Mouse (Mus musculus): Measurements from ENCODE around the gene Arntl2. TPM values are rescaled to one million over a fixed set of nuclear protein-coding genes. Genes with fewer than 3 reads are reported as not detected.

Arntl2 gene
- polyA plus RNA-seq, 1 experiment from 2014 or later: 0.85 TPM

GRCm38 (mm10) chr6:146879856-146880255 lies 84.0 kb downstream of the Arntl2 start:
- TF ChIP-seq CTCF (IDR thresholded peaks at IDR 0.05): no peak
- ATAC-seq: no peak

DNA sequence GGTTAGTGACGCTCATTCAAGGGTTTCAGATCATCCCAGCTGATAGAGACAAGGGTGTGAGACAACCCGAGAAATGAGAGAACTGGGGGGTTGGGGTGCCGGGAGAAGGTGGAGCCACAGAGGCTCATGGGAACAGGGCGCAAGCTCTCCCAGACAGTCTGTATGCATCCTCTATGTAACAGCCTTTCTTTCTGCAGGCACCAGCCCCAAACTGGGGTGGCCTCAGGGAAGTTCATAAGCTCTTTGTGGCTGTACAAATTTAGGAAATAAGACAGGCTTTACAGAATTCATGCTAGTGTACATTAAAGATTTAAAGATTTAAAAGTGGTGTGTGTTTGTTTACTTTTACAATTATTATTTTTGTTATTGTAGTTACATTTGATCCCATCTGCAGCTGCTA lies 84.4 kb downstream of the Arntl2 start:
- Histone ChIP-seq H3K4me3 (ENCODE audit: low read depth, low read length) (no peak overlapping the region), H3K27me3 (replicated peaks; ENCODE audit: insufficient read depth, low read length) (no peaks in the 10 kb centered on the region), H3K4me1 (ENCODE audit: insufficient read depth, low read depth, low read length) (no peaks in the 10 kb centered on the region), H3K27ac (ENCODE audit: low read length) (no peak overlapping the region), H3K9ac (replicated peaks; ENCODE audit: low read depth) (no peak overlapping the region), H3K9me3 (ENCODE audit: low read length) (peaks cover 5% of the 10 kb centered on the region; the same call in 1 of the 2 replicates), H3K36me3 (ENCODE audit: insufficient read depth, low read length) (no peaks in the 10 kb centered on the region), H3K4me2 (replicated peaks; ENCODE audit: low read depth, low read length) (no peak overlapping the region)
- no peak for TF ChIP-seq EP300 (IDR thresholded peaks at IDR 0.05)
- no peak for TF ChIP-seq CTCF (IDR thresholded peaks at IDR 0.05)
- WGBS: 72% methylated on average over 4 of the region's 4 CpGs
- DNase-seq (ENCODE audit: low spot score) (no peak), ATAC-seq (no peak)

More at GRCm38 (mm10) chr6:146879856-146880255, 84.0 kb downstream of the Arntl2 start:
- H3K27me3 ChIP-seq (replicated peaks; ENCODE audit: insufficient read depth, low read length): no peaks in the 10 kb centered on the region
- H3K36me3 ChIP-seq (ENCODE audit: insufficient read depth, low read length): no peaks in the 10 kb centered on the region
- no peak for DNase-seq (ENCODE audit: low spot score)
- H3K9ac ChIP-seq (replicated peaks; ENCODE audit: low read depth): no peak overlapping the region
- no peaks in the 10 kb centered on the region for H3K4me1 ChIP-seq (ENCODE audit: insufficient read depth, low read depth, low read length)
- H3K9me3 ChIP-seq (ENCODE audit: low read length): peaks cover 5% of the 10 kb centered on the region; the same call in 1 of the 2 replicates
- H3K27ac ChIP-seq (ENCODE audit: low read length): no peak overlapping the region
- H3K4me2 ChIP-seq (replicated peaks; ENCODE audit: low read depth, low read length): no peak overlapping the region
- 91% methylated on average over 9 of the region's 9 CpGs for WGBS
- H3K4me3 ChIP-seq (ENCODE audit: low read depth, low read length): no peak overlapping the region

- no peak for DNase-seq (ENCODE audit: low spot score)
- H3K9me3 ChIP-seq (ENCODE audit: low read length): no peaks in the 10 kb centered on the region
- H3K27ac ChIP-seq (ENCODE audit: low read length): no peak overlapping the region
- H3K4me3 ChIP-seq (ENCODE audit: low read depth, low read length): no peak overlapping the region
- no peaks in the 10 kb centered on the region for H3K36me3 ChIP-seq (ENCODE audit: insufficient read depth, low read length)
- no peak for ATAC-seq
- 41% methylated on average over 13 of the region's 13 CpGs for WGBS
- no peak overlapping the region for H3K9ac ChIP-seq (replicated peaks; ENCODE audit: low read depth)
- H3K4me1 ChIP-seq (ENCODE audit: insufficient read depth, low read depth, low read length): peaks cover 1% of the 10 kb centered on the region; the same call in 1 of the 2 replicates
- TF ChIP-seq EP300 (IDR thresholded peaks at IDR 0.05) (no peak), CTCF (IDR thresholded peaks at IDR 0.05) (no peak)
- no peak overlapping the region for H3K4me2 ChIP-seq (replicated peaks; ENCODE audit: low read depth, low read length)
- H3K27me3 ChIP-seq (replicated peaks; ENCODE audit: insufficient read depth, low read length): no peaks in the 10 kb centered on the region
These were observed 86.3 kb downstream of the Arntl2 start for GRCm38 (mm10) chr6:146881896-146882770.

Other genes with a start within 250 kb of the Arntl2 start
- gene Fgfr1op2, start 218.9 kb upstream of the Arntl2 start, polyA plus RNA-seq (2015; fragmentation: Nextera tagmentation; extraction: Ambion mirVana): 99.2 and 109 TPM in 2 replicates
- 27.0 and 27.4 TPM in 2 replicates for gene Ints13, start 218.2 kb upstream of the Arntl2 start, polyA plus RNA-seq (2015; fragmentation: Nextera tagmentation; extraction: Ambion mirVana)
- gene Med21, start 153.5 kb upstream of the Arntl2 start, polyA plus RNA-seq (2015; fragmentation: Nextera tagmentation; extraction: Ambion mirVana): 112 and 117 TPM in 2 replicates
- 20.0 and 21.7 TPM in 2 replicates for gene Tm7sf3, start 153.2 kb upstream of the Arntl2 start, polyA plus RNA-seq (2015; fragmentation: Nextera tagmentation; extraction: Ambion mirVana)
- 13.2 and 14.2 TPM in 2 replicates for gene Stk38l, start 71.1 kb upstream of the Arntl2 start, polyA plus RNA-seq (2015; fragmentation: Nextera tagmentation; extraction: Ambion mirVana)
- not detected in 2 replicates for gene Smco2, start 54.0 kb downstream of the Arntl2 start, polyA plus RNA-seq (2015; fragmentation: Nextera tagmentation; extraction: Ambion mirVana)
- 50.5 and 53.5 TPM in 2 replicates for gene Ppfibp1, start 92.4 kb downstream of the Arntl2 start, polyA plus RNA-seq (2015; fragmentation: Nextera tagmentation; extraction: Ambion mirVana)
- gene 1700034J05Rik, start 158.4 kb downstream of the Arntl2 start, polyA plus RNA-seq (2015; fragmentation: Nextera tagmentation; extraction: Ambion mirVana): 0.13 and 0.17 TPM in 2 replicates
- 0.61 and 0.71 TPM in 2 replicates for gene Rep15, start 236.5 kb downstream of the Arntl2 start, polyA plus RNA-seq (2015; fragmentation: Nextera tagmentation; extraction: Ambion mirVana)
- 64.7 and 69.3 TPM in 2 replicates for gene Mrps35, start 246.7 kb downstream of the Arntl2 start, polyA plus RNA-seq (2015; fragmentation: Nextera tagmentation; extraction: Ambion mirVana)